Mouse (Mus musculus): ENCODE results near the gene Bco1. TPM values are rescaled to one million over a fixed set of nuclear protein-coding genes. Genes with fewer than 3 reads are reported as not detected.

Gene Bco1
- polyA plus RNA-seq, 1 experiment, result not detected

- Histone ChIP-seq H3K4me1 (ENCODE audit: control insufficient read depth, insufficient read depth, insufficient read length, low read length) (no peaks in the 10 kb centered on the region), H3K27ac (replicated peaks; ENCODE audit: low read depth, low read length) (no peak overlapping the region), H3K4me3 (ENCODE audit: insufficient read depth, low read depth, low read length) (no peak overlapping the region)
Measured at GRCm38 (mm10) chr8:117115094-117115493, 19.4 kb downstream of the Bco1 start.

- Histone ChIP-seq H3K4me1 (ENCODE audit: control insufficient read depth, insufficient read depth, insufficient read length, low read length) (no peaks in the 10 kb centered on the region), H3K27ac (replicated peaks; ENCODE audit: low read depth, low read length) (no peak overlapping the region), H3K4me3 (ENCODE audit: insufficient read depth, low read depth, low read length) (no peak overlapping the region)
Measured at GRCm38 (mm10) chr8:117115676-117116446, 20.2 kb downstream of the Bco1 start.

- Histone ChIP-seq H3K4me3 (ENCODE audit: insufficient read depth, low read depth, low read length) (no peak overlapping the region), H3K4me1 (ENCODE audit: control insufficient read depth, insufficient read depth, insufficient read length, low read length) (no peaks in the 10 kb centered on the region), H3K27ac (replicated peaks; ENCODE audit: low read depth, low read length) (no peak overlapping the region)
Measured at GRCm38 (mm10) chr8:117116534-117116933, 20.9 kb downstream of the Bco1 start.

GRCm38 (mm10) chr8:117118409-117118808, 22.8 kb downstream of the Bco1 start:
- Histone ChIP-seq H3K27ac (replicated peaks; ENCODE audit: low read depth, low read length) (no peak overlapping the region), H3K4me3 (ENCODE audit: insufficient read depth, low read depth, low read length) (no peak overlapping the region), H3K4me1 (ENCODE audit: control insufficient read depth, insufficient read depth, insufficient read length, low read length) (no peaks in the 10 kb centered on the region)

- no peak overlapping the region for H3K4me3 ChIP-seq (ENCODE audit: insufficient read depth, low read depth, low read length)
- no peak overlapping the region for H3K27ac ChIP-seq (replicated peaks; ENCODE audit: low read depth, low read length)
- no peaks in the 10 kb centered on the region for H3K4me1 ChIP-seq (ENCODE audit: control insufficient read depth, insufficient read depth, insufficient read length, low read length)
Measured at GRCm38 (mm10) chr8:117121277-117121676, 25.6 kb downstream of the Bco1 start.

GRCm38 (mm10) chr8:117123850-117124633, 28.4 kb downstream of the Bco1 start:
- no peaks in the 10 kb centered on the region for H3K4me1 ChIP-seq (ENCODE audit: control insufficient read depth, insufficient read depth, insufficient read length, low read length)
- no peak overlapping the region for H3K4me3 ChIP-seq (ENCODE audit: insufficient read depth, low read depth, low read length)
- H3K27ac ChIP-seq (replicated peaks; ENCODE audit: low read depth, low read length), result no peak overlapping the region

GRCm38 (mm10) chr8:117125854-117126253, 30.2 kb downstream of the Bco1 start:
- no peaks in the 10 kb centered on the region for H3K4me1 ChIP-seq (ENCODE audit: control insufficient read depth, insufficient read depth, insufficient read length, low read length)
- H3K4me3 ChIP-seq (ENCODE audit: insufficient read depth, low read depth, low read length), result no peak overlapping the region
- no peak overlapping the region for H3K27ac ChIP-seq (replicated peaks; ENCODE audit: low read depth, low read length)

- Histone ChIP-seq H3K27ac (replicated peaks; ENCODE audit: low read depth, low read length) (no peak overlapping the region), H3K4me1 (ENCODE audit: control insufficient read depth, insufficient read depth, insufficient read length, low read length) (no peaks in the 10 kb centered on the region), H3K4me3 (ENCODE audit: insufficient read depth, low read depth, low read length) (no peak overlapping the region)
Measured at GRCm38 (mm10) chr8:117126411-117126810, 30.8 kb downstream of the Bco1 start.

- H3K4me1 ChIP-seq (ENCODE audit: control insufficient read depth, insufficient read depth, insufficient read length, low read length), result no peaks in the 10 kb centered on the region
- H3K4me3 ChIP-seq (ENCODE audit: insufficient read depth, low read depth, low read length), result no peak overlapping the region
- no peak overlapping the region for H3K27ac ChIP-seq (replicated peaks; ENCODE audit: low read depth, low read length)
Measured at GRCm38 (mm10) chr8:117127063-117127462, 31.4 kb downstream of the Bco1 start.

- Histone ChIP-seq H3K4me3 (ENCODE audit: insufficient read depth, low read depth, low read length) (no peak overlapping the region), H3K4me1 (ENCODE audit: control insufficient read depth, insufficient read depth, insufficient read length, low read length) (no peaks in the 10 kb centered on the region), H3K27ac (replicated peaks; ENCODE audit: low read depth, low read length) (no peak overlapping the region)
Measured at GRCm38 (mm10) chr8:117133702-117134101, 38.0 kb downstream of the Bco1 start.

GRCm38 (mm10) chr8:117136351-117136750, 40.7 kb downstream of the Bco1 start:
- H3K27ac ChIP-seq (replicated peaks; ENCODE audit: low read depth, low read length), result no peak overlapping the region
- no peaks in the 10 kb centered on the region for H3K4me1 ChIP-seq (ENCODE audit: control insufficient read depth, insufficient read depth, insufficient read length, low read length)
- H3K4me3 ChIP-seq (ENCODE audit: insufficient read depth, low read depth, low read length), result no peak overlapping the region

- Histone ChIP-seq H3K27ac (replicated peaks; ENCODE audit: low read depth, low read length) (no peak overlapping the region), H3K4me1 (ENCODE audit: control insufficient read depth, insufficient read depth, insufficient read length, low read length) (no peaks in the 10 kb centered on the region), H3K4me3 (ENCODE audit: insufficient read depth, low read depth, low read length) (no peak overlapping the region)
Measured at GRCm38 (mm10) chr8:117136763-117137162, 41.1 kb downstream of the Bco1 start.

- Histone ChIP-seq H3K4me1 (ENCODE audit: control insufficient read depth, insufficient read depth, insufficient read length, low read length) (no peaks in the 10 kb centered on the region), H3K4me3 (ENCODE audit: insufficient read depth, low read depth, low read length) (no peak overlapping the region), H3K27ac (replicated peaks; ENCODE audit: low read depth, low read length) (no peak overlapping the region)
Measured at GRCm38 (mm10) chr8:117137357-117137756, 41.7 kb downstream of the Bco1 start.

- no peak overlapping the region for H3K4me3 ChIP-seq (ENCODE audit: insufficient read depth, low read depth, low read length)
- no peak overlapping the region for H3K27ac ChIP-seq (replicated peaks; ENCODE audit: low read depth, low read length)
- H3K4me1 ChIP-seq (ENCODE audit: control insufficient read depth, insufficient read depth, insufficient read length, low read length), result no peaks in the 10 kb centered on the region
Measured at GRCm38 (mm10) chr8:117148520-117148919, 52.9 kb downstream of the Bco1 start.

GRCm38 (mm10) chr8:117156149-117156548, 60.5 kb downstream of the Bco1 start:
- Histone ChIP-seq H3K27ac (replicated peaks; ENCODE audit: low read depth, low read length) (no peak overlapping the region), H3K4me3 (ENCODE audit: insufficient read depth, low read depth, low read length) (no peak overlapping the region), H3K4me1 (ENCODE audit: control insufficient read depth, insufficient read depth, insufficient read length, low read length) (peaks cover 3% of the 10 kb centered on the region; the same call in 1 of the 2 replicates)
